Mouse (Mus musculus): Measurements from ENCODE around the gene Dusp8. TPM values are rescaled to one million over a fixed set of nuclear protein-coding genes. Genes with fewer than 3 reads are reported as not detected.
A peak's percentile ranks its signal among the peaks of the same experiment; 100 is the strongest.
"Not testable (repeated sequence)": the region's sequence is repeated elsewhere in the genome, so short reads cannot be mapped to it uniquely, and the experiment has no call there.

The Dusp8 gene
- 7.6 and 9.7 TPM in 2 replicates for polyA plus RNA-seq (2012)

- TF ChIP-seq GATA1 (IDR thresholded peaks at IDR 0.05; ENCODE audit: low read length), result no peak
- TF ChIP-seq TAL1 (IDR thresholded peaks at IDR 0.05; ENCODE audit: low read length), result no peak
Measured at GRCm38 (mm10) chr7:142095183-142095931, at the start of gene Dusp8. Dusp8 (minus strand) TSS chr7:142095843.

GRCm38 (mm10) chr7:142144507-142144906, 48.9 kb upstream of the Dusp8 start, which contains the start of gene Gm45337:
Gm45337 (minus strand) TSS chr7:142144607.
- Histone ChIP-seq H3K36me3 (ENCODE audit: control insufficient read depth) (no peaks in the 10 kb centered on the region), H3K9me3 (ENCODE audit: control insufficient read depth, low read length) (no peaks in the 10 kb centered on the region), H3K4me3 (replicated peaks) (no peak within 1 kb of the TSS), H3K4me1 (ENCODE audit: control insufficient read depth) (no peaks in the 10 kb centered on the region), H3K27me3 (ENCODE audit: control insufficient read depth) (no peaks in the 10 kb centered on the region)
- TF ChIP-seq TAL1 (IDR thresholded peaks at IDR 0.05; ENCODE audit: low read length) (no peak), GATA1 (IDR thresholded peaks at IDR 0.05; ENCODE audit: low read length) (no peak)

More at GRCm38 (mm10) chr7:142095183-142095931, at the start of gene Dusp8:
- peaks cover 66% of the 10 kb centered on the region for H3K4me1 ChIP-seq (ENCODE audit: control insufficient read depth)
- peak within 1 kb of the TSS; percentile 90 for H3K4me3 ChIP-seq (replicated peaks)
- H3K36me3 ChIP-seq (ENCODE audit: control insufficient read depth), result peaks cover 34% of the 10 kb centered on the region
- H3K27me3 ChIP-seq (ENCODE audit: control insufficient read depth), result peaks cover 99% of the 10 kb centered on the region
- H3K9me3 ChIP-seq (ENCODE audit: control insufficient read depth, low read length), result no peaks in the 10 kb centered on the region; the same call in 1 of the 2 replicates

GRCm38 (mm10) chr7:142143506-142144010, 47.9 kb upstream of the Dusp8 start:
- not testable (repeated sequence) for H3K27me3 ChIP-seq (ENCODE audit: control insufficient read depth); H3K36me3 ChIP-seq (ENCODE audit: control insufficient read depth); H3K4me3 ChIP-seq (replicated peaks); H3K4me1 ChIP-seq (ENCODE audit: control insufficient read depth); H3K9me3 ChIP-seq (ENCODE audit: control insufficient read depth, low read length)

- no peaks in the 10 kb centered on the region for H3K9me3 ChIP-seq (ENCODE audit: control insufficient read depth, low read length)
- no peaks in the 10 kb centered on the region for H3K4me1 ChIP-seq (ENCODE audit: control insufficient read depth)
- no peaks in the 10 kb centered on the region for H3K27me3 ChIP-seq (ENCODE audit: control insufficient read depth)
- TF ChIP-seq GATA1 (IDR thresholded peaks at IDR 0.05; ENCODE audit: low read length), result no peak
- no peak for TF ChIP-seq TAL1 (IDR thresholded peaks at IDR 0.05; ENCODE audit: low read length)
- H3K36me3 ChIP-seq (ENCODE audit: control insufficient read depth), result no peaks in the 10 kb centered on the region
- H3K4me3 ChIP-seq (replicated peaks), result no peak overlapping the region
Measured at GRCm38 (mm10) chr7:142140696-142141095, 45.1 kb upstream of the Dusp8 start.

- not testable (repeated sequence) for H3K36me3 ChIP-seq (ENCODE audit: control insufficient read depth); H3K9me3 ChIP-seq (ENCODE audit: control insufficient read depth, low read length); H3K27me3 ChIP-seq (ENCODE audit: control insufficient read depth); H3K4me3 ChIP-seq (replicated peaks); H3K4me1 ChIP-seq (ENCODE audit: control insufficient read depth)
Measured at GRCm38 (mm10) chr7:142135934-142136333, 40.3 kb upstream of the Dusp8 start, which contains the start of gene Gm39115. Gm39115 (minus strand) TSS chr7:142136034.

- H3K27me3 ChIP-seq (ENCODE audit: control insufficient read depth), result no peaks in the 10 kb centered on the region
- no peaks in the 10 kb centered on the region for H3K9me3 ChIP-seq (ENCODE audit: control insufficient read depth, low read length)
- H3K4me1 ChIP-seq (ENCODE audit: control insufficient read depth), result no peaks in the 10 kb centered on the region
- H3K4me3 ChIP-seq (replicated peaks), result no peak overlapping the region
- TF ChIP-seq TAL1 (IDR thresholded peaks at IDR 0.05; ENCODE audit: low read length), result no peak
- no peak for TF ChIP-seq GATA1 (IDR thresholded peaks at IDR 0.05; ENCODE audit: low read length)
- no peaks in the 10 kb centered on the region for H3K36me3 ChIP-seq (ENCODE audit: control insufficient read depth)
Measured at GRCm38 (mm10) chr7:142134206-142134995, 38.8 kb upstream of the Dusp8 start.

GRCm38 (mm10) chr7:142128843-142129242, 33.2 kb upstream of the Dusp8 start:
- no peaks in the 10 kb centered on the region for H3K27me3 ChIP-seq (ENCODE audit: control insufficient read depth)
- no peak for TF ChIP-seq TAL1 (IDR thresholded peaks at IDR 0.05; ENCODE audit: low read length)
- H3K9me3 ChIP-seq (ENCODE audit: control insufficient read depth, low read length), result no peaks in the 10 kb centered on the region
- no peaks in the 10 kb centered on the region for H3K36me3 ChIP-seq (ENCODE audit: control insufficient read depth)
- H3K4me3 ChIP-seq (replicated peaks), result no peak overlapping the region
- no peaks in the 10 kb centered on the region for H3K4me1 ChIP-seq (ENCODE audit: control insufficient read depth)

- not testable (repeated sequence) for H3K4me3 ChIP-seq (replicated peaks); H3K9me3 ChIP-seq (ENCODE audit: control insufficient read depth, low read length); H3K36me3 ChIP-seq (ENCODE audit: control insufficient read depth); H3K4me1 ChIP-seq (ENCODE audit: control insufficient read depth); H3K27me3 ChIP-seq (ENCODE audit: control insufficient read depth)
Measured at GRCm38 (mm10) chr7:142120629-142121028, 25.0 kb upstream of the Dusp8 start, which contains the start of gene Gm45618. Gm45618 (minus strand) TSS chr7:142120729.

- Histone ChIP-seq H3K27me3 (ENCODE audit: control insufficient read depth) (peaks cover 3% of the 10 kb centered on the region; the same call in 1 of the 2 replicates), H3K4me3 (replicated peaks) (no peak overlapping the region), H3K9me3 (ENCODE audit: control insufficient read depth, low read length) (no peaks in the 10 kb centered on the region), H3K4me1 (ENCODE audit: control insufficient read depth) (no peaks in the 10 kb centered on the region), H3K36me3 (ENCODE audit: control insufficient read depth) (no peaks in the 10 kb centered on the region)
- no peak for TF ChIP-seq TAL1 (IDR thresholded peaks at IDR 0.05; ENCODE audit: low read length)
- TF ChIP-seq GATA1 (IDR thresholded peaks at IDR 0.05; ENCODE audit: low read length), result no peak
Measured at GRCm38 (mm10) chr7:142119632-142120031, 24.0 kb upstream of the Dusp8 start.
